In genomic region chr15:102280623-102281022, GRCm38 (mm10) we compare ENCODE assay signal across 9 mouse cellular contexts. TPM values are rescaled to one million over a fixed set of nuclear protein-coding genes. Genes with fewer than 3 reads are reported as not detected.
DNase-seq lines count a peak whose midpoint lies in the region; ATAC-seq and TF ChIP-seq lines count a peak whose summit lies in the region.
"Had no signal": no experiment of that assay in that cellular context is flagged by ENCODE, and none has a peak within 500 bp of the region (broad histone marks: within the 10 kb centered on the region; RNA-seq: fewer than 3 reads in every experiment).

No protein-coding gene starts in this region.

- H3K9me3 ChIP-seq in heart, embryonic 13.5 days, result no peaks in the 10 kb centered on the region
- H3K9me3 ChIP-seq in G1E (replicated peaks), result no peaks in the 10 kb centered on the region
- H3K9me3 ChIP-seq in hindbrain, embryonic 12.5 days (replicated peaks), result no peaks in the 10 kb centered on the region
- no peaks in the 10 kb centered on the region for H3K9me3 ChIP-seq in midbrain, embryonic 12.5 days

- no peak for DNase-seq in heart, postnatal 14 days
- no peak for DNase-seq in G1E (ENCODE audit: low spot score)
- no peak for DNase-seq in spleen, postnatal 14 days (ENCODE audit: low spot score in 2 of 2)
- no peak for DNase-seq in adrenal gland, postnatal 10 days
- no peak for DNase-seq in ovary, postnatal 36 days (ENCODE audit: low spot score)

- no peaks in the 10 kb centered on the region for H3K27me3 ChIP-seq in heart, embryonic 13.5 days (replicated peaks)
- H3K27me3 ChIP-seq in G1E (ENCODE audit: insufficient read depth, low read length), result 0 out of 2 replicates have a peak, but pooled peaks cover 4% of the 10 kb centered on the region
- H3K27me3 ChIP-seq in hindbrain, embryonic 12.5 days, result no peaks in the 10 kb centered on the region
- no peaks in the 10 kb centered on the region for H3K27me3 ChIP-seq in midbrain, embryonic 12.5 days

- H3K9ac ChIP-seq in heart, embryonic 13.5 days, result peak overlapping the region; percentile 86; the same call in 1 of the 2 replicates
- H3K9ac ChIP-seq in hindbrain, embryonic 12.5 days, result 0 out of 2 replicates have a peak overlapping the region, but pooled peaks have one; percentile 63
- 0 out of 2 replicates have a peak overlapping the region, but pooled peaks have one; percentile 74 for H3K9ac ChIP-seq in midbrain, embryonic 12.5 days (replicated peaks)

- H3K4me1 ChIP-seq in heart, embryonic 13.5 days, result peaks cover 29% of the 10 kb centered on the region
- peaks cover 51% of the 10 kb centered on the region for H3K4me1 ChIP-seq in G1E (ENCODE audit: insufficient read depth, low read depth, low read length)
- H3K4me1 ChIP-seq in hindbrain, embryonic 12.5 days, result peaks cover 14% of the 10 kb centered on the region
- peaks cover 16% of the 10 kb centered on the region for H3K4me1 ChIP-seq in midbrain, embryonic 12.5 days

- H3K27ac ChIP-seq in heart, embryonic 13.5 days (replicated peaks), result no peak overlapping the region
- H3K27ac ChIP-seq in hindbrain, embryonic 12.5 days, result no peak overlapping the region
- no peak overlapping the region for H3K27ac ChIP-seq in midbrain, embryonic 12.5 days (replicated peaks)

- intact Hi-C loops in heart, postnatal 14 days (cut with DNase I), result no loop called here

- H3K4me2 ChIP-seq in heart, embryonic 13.5 days, result peak overlapping the region; percentile 84
- H3K4me2 ChIP-seq in hindbrain, embryonic 12.5 days (replicated peaks), result peak overlapping the region; percentile 89
- peak overlapping the region; percentile 95 for H3K4me2 ChIP-seq in midbrain, embryonic 12.5 days (replicated peaks)

- peaks cover 25% of the 10 kb centered on the region for H3K36me3 ChIP-seq in heart, embryonic 13.5 days
- peaks cover 31% of the 10 kb centered on the region for H3K36me3 ChIP-seq in G1E (replicated peaks)
- peaks cover 23% of the 10 kb centered on the region for H3K36me3 ChIP-seq in hindbrain, embryonic 12.5 days
- peaks cover 26% of the 10 kb centered on the region for H3K36me3 ChIP-seq in midbrain, embryonic 12.5 days

- 92% methylated on average over 19 of the region's 19 CpGs for WGBS in heart, embryonic 13.5 days
- WGBS in hindbrain, embryonic 12.5 days, result 94% methylated on average over 19 of the region's 19 CpGs
- WGBS in midbrain, embryonic 12.5 days, result 97% methylated on average over 19 of the region's 19 CpGs

- no peak for ATAC-seq in heart, embryonic 13.5 days (ENCODE audit: extremely low read depth, insufficient number of reproducible peaks, low FRiP score, low TSS enrichment)
- ATAC-seq in G1E (ENCODE audit: extremely low read depth, insufficient number of reproducible peaks, low FRiP score, poor library complexity, severe bottlenecking), result no peak
- no peak for ATAC-seq in hindbrain, embryonic 12.5 days (ENCODE audit: low FRiP score)
- no peak for ATAC-seq in midbrain, embryonic 12.5 days (ENCODE audit: low FRiP score, low read depth)

- no peak for TF ChIP-seq CTCF in G1E (IDR thresholded peaks at IDR 0.05; ENCODE audit: low read depth, low read length)

- H3K4me3 ChIP-seq in heart, embryonic 13.5 days, result peak overlapping the region; percentile 74; the same call in 1 of the 2 replicates
- H3K4me3 ChIP-seq in G1E (ENCODE audit: low read depth, low read length), result peak overlapping the region; percentile 95; the same call in 1 of the 2 replicates
- H3K4me3 ChIP-seq in hindbrain, embryonic 12.5 days, result peak overlapping the region; percentile 65; the same call in 1 of the 2 replicates
- peak overlapping the region; percentile 79 for H3K4me3 ChIP-seq in midbrain, embryonic 12.5 days

RNA-seq across cellular contexts. Expression of gene Mfsd5, which starts 1.4 kb away (rescaled TPM):
- 46.1 and 46.7 TPM in 2 replicates for polyA plus RNA-seq in heart, embryonic 13.5 days (2015; fragmentation: Nextera tagmentation; extraction: Ambion mirVana)
- 10 to 100 TPM; 16.7 to 19.0 TPM for total RNA-seq in heart, postnatal 14 days (2021)
- total RNA-seq in G1E (2014; fragmentation: Nextera tagmentation) (24.5 and 25.8 TPM in 2 replicates), G1E (2017) (31.1 and 37.2 TPM in 2 replicates)
- 66.2 and 75.3 TPM in 2 replicates for polyA plus RNA-seq in G1E (2012)
- polyA plus RNA-seq in hindbrain, embryonic 12.5 days (2016; fragmentation: Nextera tagmentation; extraction: Ambion mirVana), result 54.2 and 54.9 TPM in 2 replicates
- 51.9 and 57.7 TPM in 2 replicates for polyA plus RNA-seq in midbrain, embryonic 12.5 days (2016; fragmentation: Nextera tagmentation; extraction: Ambion mirVana)
- total RNA-seq in adrenal gland, postnatal 10 days (2021), result 10 to 100 TPM; 29.0 to 29.4 TPM

RNA-seq across cellular contexts. Expression of gene Gm9918, which starts 10.3 kb away (rescaled TPM):
- polyA plus RNA-seq in heart, embryonic 13.5 days (2015; fragmentation: Nextera tagmentation; extraction: Ambion mirVana), result not detected in 2 replicates
- not detected for total RNA-seq in heart, postnatal 14 days (2021)
- total RNA-seq in G1E (2014; fragmentation: Nextera tagmentation) (not detected in 2 replicates), G1E (2017) (0.12 and 0.44 TPM in 2 replicates)
- polyA plus RNA-seq in G1E (2012), result not detected in 2 replicates
- polyA plus RNA-seq in hindbrain, embryonic 12.5 days (2016; fragmentation: Nextera tagmentation; extraction: Ambion mirVana), result 0.30 and 0.49 TPM in 2 replicates
- 0.26 and 0.28 TPM in 2 replicates for polyA plus RNA-seq in midbrain, embryonic 12.5 days (2016; fragmentation: Nextera tagmentation; extraction: Ambion mirVana)
- not detected for total RNA-seq in adrenal gland, postnatal 10 days (2021)
- polyA plus RNA-seq: large intestine, adult 2 months had no signal

RNA-seq across cellular contexts. Expression of gene Espl1, which starts 15.4 kb away (rescaled TPM):
- polyA plus RNA-seq in heart, embryonic 13.5 days (2015; fragmentation: Nextera tagmentation; extraction: Ambion mirVana), result 18.9 and 19.3 TPM in 2 replicates
- total RNA-seq in heart, postnatal 14 days (2021), result 1 to 10 TPM; 3.2 to 4.3 TPM
- total RNA-seq in G1E (2014; fragmentation: Nextera tagmentation) (91.0 and 145 TPM in 2 replicates), G1E (2017) (15.8 and 23.8 TPM in 2 replicates)
- polyA plus RNA-seq in G1E (2012), result 33.1 and 35.5 TPM in 2 replicates
- polyA plus RNA-seq in hindbrain, embryonic 12.5 days (2016; fragmentation: Nextera tagmentation; extraction: Ambion mirVana), result 26.7 and 27.3 TPM in 2 replicates
- polyA plus RNA-seq in midbrain, embryonic 12.5 days (2016; fragmentation: Nextera tagmentation; extraction: Ambion mirVana), result 33.6 and 38.4 TPM in 2 replicates
- 10 to 100 TPM in 1 of 2 experiments, 1 to 10 TPM in 1; 8.8 to 11.9 TPM for total RNA-seq in adrenal gland, postnatal 10 days (2021)

RNA-seq across cellular contexts. Expression of gene Rarg, which starts 23.3 kb away (rescaled TPM):
- polyA plus RNA-seq in heart, embryonic 13.5 days (2015; fragmentation: Nextera tagmentation; extraction: Ambion mirVana), result 9.0 and 9.1 TPM in 2 replicates
- 10 to 100 TPM; 18.9 to 21.1 TPM for total RNA-seq in heart, postnatal 14 days (2021)
- 2.6 and 3.4 TPM in 2 replicates for total RNA-seq in G1E (2014; fragmentation: Nextera tagmentation)
- 1.0 and 1.9 TPM in 2 replicates for total RNA-seq in G1E (2017)
- 1.8 and 2.2 TPM in 2 replicates for polyA plus RNA-seq in G1E (2012)
- 42.2 and 45.6 TPM in 2 replicates for polyA plus RNA-seq in hindbrain, embryonic 12.5 days (2016; fragmentation: Nextera tagmentation; extraction: Ambion mirVana)
- polyA plus RNA-seq in midbrain, embryonic 12.5 days (2016; fragmentation: Nextera tagmentation; extraction: Ambion mirVana), result 13.6 and 19.2 TPM in 2 replicates
- 10 to 100 TPM; 22.7 to 30.3 TPM for total RNA-seq in adrenal gland, postnatal 10 days (2021)

RNA-seq across cellular contexts. Expression of gene Pfdn5, which starts 45.3 kb away (rescaled TPM):
- polyA plus RNA-seq in heart, embryonic 13.5 days (2015; fragmentation: Nextera tagmentation; extraction: Ambion mirVana), result 310 and 347 TPM in 2 replicates
- total RNA-seq in heart, postnatal 14 days (2021), result 100 to 1,000 TPM; 262 to 287 TPM
- total RNA-seq in G1E (2014; fragmentation: Nextera tagmentation), result 113 and 119 TPM in 2 replicates
- 271 and 276 TPM in 2 replicates for total RNA-seq in G1E (2017)
- polyA plus RNA-seq in G1E (2012), result 13.6 and 23.0 TPM in 2 replicates
- polyA plus RNA-seq in hindbrain, embryonic 12.5 days (2016; fragmentation: Nextera tagmentation; extraction: Ambion mirVana), result 331 and 402 TPM in 2 replicates
- 363 and 378 TPM in 2 replicates for polyA plus RNA-seq in midbrain, embryonic 12.5 days (2016; fragmentation: Nextera tagmentation; extraction: Ambion mirVana)
- 100 to 1,000 TPM; 342 to 354 TPM for total RNA-seq in adrenal gland, postnatal 10 days (2021)
